ENCODE assay signal across 8 mouse cellular contexts in genomic region chr4:95684522-95685080, GRCm38 (mm10).
DNase-seq lines count a peak whose midpoint lies in the region; ATAC-seq lines count a peak whose summit lies in the region.
"Had no signal": no experiment of that assay in that cellular context is flagged by ENCODE, and none has a peak within 500 bp of the region (broad histone marks: within the 10 kb centered on the region; RNA-seq: fewer than 3 reads in every experiment).

No protein-coding gene starts in this region.

- no peak overlapping the region for H3K4me2 ChIP-seq in intestine, embryonic 14.5 days (ENCODE audit: low read length)
- no peak overlapping the region for H3K4me2 ChIP-seq in midbrain, embryonic 14.5 days (ENCODE audit: low read length)
- H3K4me2 ChIP-seq: liver, embryonic 13.5 days had no signal

- H3K9me3 ChIP-seq in intestine, embryonic 14.5 days (ENCODE audit: control insufficient read depth, low read length): no peaks in the 10 kb centered on the region
- no peaks in the 10 kb centered on the region for H3K9me3 ChIP-seq in midbrain, embryonic 14.5 days (ENCODE audit: control insufficient read depth, low read length)
- H3K9me3 ChIP-seq: liver, embryonic 13.5 days had no signal

- no peaks in the 10 kb centered on the region for H3K36me3 ChIP-seq in intestine, embryonic 14.5 days (ENCODE audit: control insufficient read depth, insufficient read depth, low read length)
- H3K36me3 ChIP-seq in midbrain, embryonic 14.5 days (ENCODE audit: control insufficient read depth, insufficient read depth, low read length): no peaks in the 10 kb centered on the region
- H3K36me3 ChIP-seq: liver, embryonic 13.5 days had no signal

- WGBS in intestine, embryonic 14.5 days: 16% methylated on average over 4 of the region's 4 CpGs
- WGBS in midbrain, embryonic 14.5 days: 8% methylated on average over 4 of the region's 4 CpGs

- peak overlapping the region; percentile 66; the same call in 1 of the 2 replicates for H3K27ac ChIP-seq in intestine, embryonic 14.5 days (ENCODE audit: low read depth)
- peak overlapping the region; percentile 53 for H3K27ac ChIP-seq in midbrain, embryonic 14.5 days (replicated peaks; ENCODE audit: low read depth, low read length)
- H3K27ac ChIP-seq: liver, embryonic 13.5 days had no signal

- H3K4me1 ChIP-seq in intestine, embryonic 14.5 days (replicated peaks; ENCODE audit: control insufficient read depth, insufficient read depth, low read length): peaks cover 5% of the 10 kb centered on the region; the same call in 1 of the 2 replicates
- H3K4me1 ChIP-seq in midbrain, embryonic 14.5 days (ENCODE audit: control insufficient read depth, insufficient read depth, low read length): peaks cover 6% of the 10 kb centered on the region; the same call in 1 of the 2 replicates
- H3K4me1 ChIP-seq: liver, embryonic 13.5 days had no signal

- peak; percentile 94 for ATAC-seq in intestine, embryonic 14.5 days (replicated peaks; ENCODE audit: low FRiP score, low TSS enrichment, low read depth)
- ATAC-seq in midbrain, embryonic 14.5 days (ENCODE audit: low FRiP score, low TSS enrichment): peak; percentile 88
- no peak for ATAC-seq in megakaryocyte, adult 5-6 weeks (ENCODE audit: poor library complexity, severe bottlenecking)

- no peak overlapping the region for H3K9ac ChIP-seq in intestine, embryonic 14.5 days (ENCODE audit: low read length)
- no peak overlapping the region for H3K9ac ChIP-seq in midbrain, embryonic 14.5 days (replicated peaks; ENCODE audit: low read length)
- H3K9ac ChIP-seq: liver, embryonic 13.5 days had no signal

- H3K27me3 ChIP-seq in intestine, embryonic 14.5 days (replicated peaks; ENCODE audit: control insufficient read depth, insufficient read depth, low read length): no peaks in the 10 kb centered on the region
- H3K27me3 ChIP-seq in midbrain, embryonic 14.5 days (ENCODE audit: control insufficient read depth, insufficient read depth, low read length): no peaks in the 10 kb centered on the region
- H3K27me3 ChIP-seq: liver, embryonic 13.5 days had no signal

- peak; percentile 87 for DNase-seq in Muller cell, postnatal 12 days (ENCODE audit: inconsistent ontology term)
- peak; percentile 84 for DNase-seq in embryo, embryonic 11 days
- DNase-seq in intestine, embryonic 14.5 days (ENCODE audit: low spot score): peak; percentile 65
- peak; percentile 78 for DNase-seq in midbrain, embryonic 14.5 days
- DNase-seq in liver: no peak
- no peak for DNase-seq in left cerebral cortex, adult 8-10 months (ENCODE audit: low spot score in 2 of 2)
- DNase-seq: liver, embryonic 13.5 days had no signal

- H3K4me3 ChIP-seq in intestine, embryonic 14.5 days (ENCODE audit: low read depth, low read length): no peak overlapping the region
- no peak overlapping the region for H3K4me3 ChIP-seq in midbrain, embryonic 14.5 days (replicated peaks; ENCODE audit: low read depth, low read length)
- H3K4me3 ChIP-seq: liver, embryonic 13.5 days had no signal

Comparison
In these comparisons a context has a peak if more than half of its experiments do, and no peak if none do; other contexts are left out.
1. DNase-seq: peak in Muller cell, postnatal 12 days (single experiment), embryo, embryonic 11 days (single experiment), intestine, embryonic 14.5 days (single experiment) and midbrain, embryonic 14.5 days (single experiment); none in liver (single experiment) and left cerebral cortex, adult 8-10 months (0 of 2).